Mouse (Mus musculus) G1E (cell line): Measurements from ENCODE around the gene Lrmda.

Source experiments
- CTCF ChIP-seq: IDR thresholded peaks from 2 replicates; pipeline ENCODE4 v1.5.1; 2012; ENCODE audit warnings: low read depth, low read length, inconsistent platforms, mixed read lengths
- GATA1 ChIP-seq: IDR thresholded peaks from 2 replicates; pipeline ENCODE4 v1.6.1; 2012; ENCODE audit warnings: borderline replicate concordance, low read length, inconsistent platforms, mixed read lengths
- POLR2AphosphoS5 ChIP-seq: IDR thresholded peaks from 2 replicates; pipeline ENCODE4 v1.6.1; 2012; ENCODE audit warnings: low read depth, low read length, inconsistent platforms; ENCODE audit not compliant: insufficient replicate concordance
- TAL1 ChIP-seq: conservative IDR thresholded peaks from 2 replicates; pipeline ENCODE4 v1.6.1; 2012; ENCODE audit warnings: low read depth, low read length, inconsistent platforms, mixed read lengths

- TF ChIP-seq TAL1 = no peak
- TF ChIP-seq CTCF = no peak
- no peak for TF ChIP-seq GATA1
- TF ChIP-seq POLR2AphosphoS5 = no peak
Observed at GRCm38 (mm10) chr14:22743264-22743663, 723.8 kb downstream of the Lrmda start.
